Mouse (Mus musculus) lung, postnatal 0 days (tissue): ENCODE measurements around the gene Etaa1.

Source experiments
- CTCF ChIP-seq: IDR thresholded peaks from 2 replicates; pipeline ENCODE4 v1.5.1; 2016; ENCODE audit warnings: antibody characterized with exemption, mild to moderate bottlenecking
- EP300 ChIP-seq: IDR thresholded peaks from 2 replicates; pipeline ENCODE4 v1.6.1; 2016; ENCODE audit warnings: antibody characterized with exemption, mild to moderate bottlenecking, control low read depth

- no peak for TF ChIP-seq CTCF
- TF ChIP-seq EP300, result no peak
Measured at GRCm38 (mm10) chr11:17917905-17918304, 35.8 kb downstream of the Etaa1 start.
